11 mouse cellular contexts compared by ENCODE assay signal in the genomic region with DNA sequence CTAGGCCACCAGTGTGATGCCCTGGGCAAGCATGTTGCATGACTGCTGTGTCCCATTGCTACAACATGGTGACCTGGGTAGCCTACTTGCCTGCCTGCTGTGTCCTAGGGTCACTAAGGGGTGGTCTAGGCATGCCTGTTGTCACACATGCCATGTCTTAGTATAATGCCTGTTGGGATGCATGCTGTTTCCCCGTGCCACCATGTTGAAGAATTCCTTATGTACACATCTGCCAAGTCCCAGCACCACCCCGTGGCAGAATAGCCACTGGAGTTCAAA. TPM values are rescaled to one million over a fixed set of nuclear protein-coding genes. Genes with fewer than 3 reads are reported as not detected.
A peak's percentile ranks its signal among the peaks of the same experiment; 100 is the strongest.
DNase-seq lines count a peak whose midpoint lies in the region; ATAC-seq and TF ChIP-seq lines count a peak whose summit lies in the region.
"Had no signal": no experiment of that assay in that cellular context is flagged by ENCODE, and none has a peak within 500 bp of the region (broad histone marks: within the 10 kb centered on the region; RNA-seq: fewer than 3 reads in every experiment).

No protein-coding gene starts in this region.

- no peaks in the 10 kb centered on the region for H3K27me3 ChIP-seq in embryonic facial prominence, embryonic 12.5 days
- H3K27me3 ChIP-seq in embryonic facial prominence, embryonic 10.5 days (replicated peaks; ENCODE audit: low read depth, poor library complexity, severe bottlenecking): no peaks in the 10 kb centered on the region
- no peaks in the 10 kb centered on the region for H3K27me3 ChIP-seq in kidney, postnatal 0 days (ENCODE audit: insufficient read depth, low read length)
- H3K27me3 ChIP-seq: heart, embryonic 13.5 days; intestine, embryonic 15.5 days had no signal

- H3K4me1 ChIP-seq in embryonic facial prominence, embryonic 12.5 days: peaks cover 11% of the 10 kb centered on the region; the same call in 1 of the 2 replicates
- peaks cover 16% of the 10 kb centered on the region for H3K4me1 ChIP-seq in embryonic facial prominence, embryonic 10.5 days
- H3K4me1 ChIP-seq in kidney, postnatal 0 days (replicated peaks; ENCODE audit: insufficient read depth, low read length): no peaks in the 10 kb centered on the region; the same call in 1 of the 2 replicates

- H3K36me3 ChIP-seq in embryonic facial prominence, embryonic 12.5 days: no peaks in the 10 kb centered on the region
- H3K36me3 ChIP-seq in embryonic facial prominence, embryonic 10.5 days (replicated peaks): no peaks in the 10 kb centered on the region
- H3K36me3 ChIP-seq in kidney, postnatal 0 days (ENCODE audit: insufficient read depth, low read length): no peaks in the 10 kb centered on the region
- H3K36me3 ChIP-seq: heart, embryonic 13.5 days; intestine, embryonic 15.5 days had no signal

- WGBS in embryonic facial prominence, embryonic 12.5 days: 79% methylated on average over 2 of the region's 2 CpGs
- 81% methylated on average over 2 of the region's 2 CpGs for WGBS in embryonic facial prominence, embryonic 10.5 days
- 78% methylated on average over 2 of the region's 2 CpGs for WGBS in kidney, postnatal 0 days

- H3K4me2 ChIP-seq in embryonic facial prominence, embryonic 12.5 days (replicated peaks): no peak overlapping the region
- no peak overlapping the region for H3K4me2 ChIP-seq in kidney, postnatal 0 days (ENCODE audit: low read length)

- intact Hi-C loops in heart, postnatal 25 days (cut with DNase I): loop anchor here (2.0 to 5.0 kb wide), 5 partner anchors 74 to 752 kb away; no protein-coding TSS in a partner anchor

- no peak for DNase-seq in embryonic facial prominence, embryonic 10.5 days (ENCODE audit: low spot score)
- no peak for DNase-seq in kidney, postnatal 0 days (ENCODE audit: low spot score)
- no peak for DNase-seq in kidney, postnatal 14 days
- DNase-seq in urinary bladder, adult 18-20 months (ENCODE audit: low spot score in 2 of 2): no peak
- DNase-seq in heart, postnatal 25 days (ENCODE audit: low spot score): no peak

- no peak overlapping the region for H3K27ac ChIP-seq in embryonic facial prominence, embryonic 12.5 days
- no peak overlapping the region for H3K27ac ChIP-seq in embryonic facial prominence, embryonic 10.5 days (replicated peaks)
- no peak overlapping the region for H3K27ac ChIP-seq in kidney, postnatal 0 days
- H3K27ac ChIP-seq: heart, embryonic 13.5 days; intestine, embryonic 15.5 days had no signal

- 0 out of 2 replicates have a peak, but pooled peaks have one; percentile 48 for ATAC-seq in embryonic facial prominence, embryonic 12.5 days (ENCODE audit: insufficient number of reproducible peaks, insufficient read depth, low FRiP score, low TSS enrichment)
- ATAC-seq in kidney, postnatal 0 days (replicated peaks; ENCODE audit: low FRiP score, low read depth): 0 out of 2 replicates have a peak, but pooled peaks have one; percentile 12
- ATAC-seq in CD4-positive, CD25-positive, alpha-beta regulatory T cell, adult 4 months: peak; percentile 11
- peak; percentile 8; the same call in 1 of the 2 replicates for ATAC-seq in megakaryocyte-erythroid progenitor cell, adult 5-6 weeks (replicated peaks; ENCODE audit: low FRiP score, low TSS enrichment, poor library complexity, severe bottlenecking)

- no peak for TF ChIP-seq CTCF in kidney, postnatal 0 days (IDR thresholded peaks at IDR 0.05; ENCODE audit: low read depth)

- no peak overlapping the region for H3K9ac ChIP-seq in embryonic facial prominence, embryonic 12.5 days
- no peak overlapping the region for H3K9ac ChIP-seq in kidney, postnatal 0 days (ENCODE audit: low read depth, low read length)
- H3K9ac ChIP-seq: forebrain, postnatal 0 days; heart, embryonic 13.5 days; intestine, embryonic 15.5 days had no signal

- no peaks in the 10 kb centered on the region for H3K9me3 ChIP-seq in embryonic facial prominence, embryonic 12.5 days
- H3K9me3 ChIP-seq in embryonic facial prominence, embryonic 10.5 days: no peaks in the 10 kb centered on the region
- no peaks in the 10 kb centered on the region for H3K9me3 ChIP-seq in kidney, postnatal 0 days (replicated peaks; ENCODE audit: low read length)
- H3K9me3 ChIP-seq: heart, embryonic 13.5 days; intestine, embryonic 15.5 days had no signal

- no peak overlapping the region for H3K4me3 ChIP-seq in embryonic facial prominence, embryonic 12.5 days
- H3K4me3 ChIP-seq in embryonic facial prominence, embryonic 10.5 days: no peak overlapping the region
- H3K4me3 ChIP-seq in kidney, postnatal 0 days (replicated peaks; ENCODE audit: low read depth, low read length): no peak overlapping the region
- H3K4me3 ChIP-seq: heart, embryonic 13.5 days; intestine, embryonic 15.5 days had no signal

RNA-seq across cellular contexts. Expression of a gene that starts 19.6 kb away (rescaled TPM):
- polyA plus RNA-seq in embryonic facial prominence, embryonic 12.5 days (2016; fragmentation: Nextera tagmentation; extraction: Ambion mirVana): 76.5 and 80.1 TPM in 2 replicates
- 57.7 and 66.4 TPM in 2 replicates for polyA plus RNA-seq in embryonic facial prominence, embryonic 10.5 days (2016; fragmentation: Nextera tagmentation; extraction: Ambion mirVana)
- 35.5 and 39.9 TPM in 2 replicates for polyA plus RNA-seq in kidney, postnatal 0 days (2015; fragmentation: Nextera tagmentation; extraction: Ambion mirVana)
- polyA plus RNA-seq in CD4-positive, CD25-positive, alpha-beta regulatory T cell, adult 4 months (2017; shearing (Covaris generic)): under 1 TPM; 0.09 to 0.34 TPM
- 8.3 and 18.4 TPM in 2 replicates for total RNA-seq in megakaryocyte-erythroid progenitor cell, adult 5-6 weeks (2014; fragmentation: Nextera tagmentation)
- 14.1 and 24.2 TPM in 2 replicates for total RNA-seq in megakaryocyte-erythroid progenitor cell, adult 5-6 weeks (2017)
- 10 to 100 TPM; 19.2 to 20.3 TPM for total RNA-seq in heart, postnatal 25 days (2021)

Comparison
In these comparisons a context has a peak if more than half of its experiments do, and no peak if none do; other contexts are left out.
1. RNA of a gene that starts 19.6 kb away (polyA plus RNA-seq): 76.5 to 80.1 TPM in embryonic facial prominence, embryonic 12.5 days, 57.7 to 66.4 TPM in embryonic facial prominence, embryonic 10.5 days and 35.5 to 39.9 TPM in kidney, postnatal 0 days; 0.09 to 0.34 TPM in CD4-positive, CD25-positive, alpha-beta regulatory T cell, adult 4 months; every median in the first group is over 10 times any median in the second.
2. Peak in every context shown above with its lines, with median percentiles within 50 percentile points of each other: ATAC-seq.